Mouse (Mus musculus) forebrain, embryonic 14.5 days (tissue): Measurements from ENCODE around the gene Enthd1. TPM values are rescaled to one million over a fixed set of nuclear protein-coding genes. Genes with fewer than 3 reads are reported as not detected.

ENCODE experiments used
- ATAC-seq: fragments of 200-750 bp; cut with Nextera tagmentation; 2 replicates; pipeline ENCODE4 v1.8.0; 2017; ENCODE audit warnings: mild to moderate bottlenecking, moderate library complexity
- DNase-seq: peaks from one replicate; pipeline ENCODE4 v3.0.0-alpha.2; 2015; ENCODE audit warnings: low spot score
- H3K27ac ChIP-seq: fragments of 300-500 bp; sonication (generic); 2 replicates; pipeline ENCODE4 v1.5.1; 2014; ENCODE audit warnings: low read depth, mild to moderate bottlenecking, control low read depth, low read length, moderate library complexity
- H3K27me3 ChIP-seq: fragments of 300-500 bp; sonication (generic); replicated peaks from 2 replicates; pipeline ENCODE4 v1.6.1; 2014; ENCODE audit warnings: low read length, control low read depth, mixed read lengths; ENCODE audit not compliant: control insufficient read depth, insufficient read depth
- H3K36me3 ChIP-seq: fragments of 300-500 bp; sonication (generic); 2 replicates; pipeline ENCODE4 v1.6.1; 2014; ENCODE audit warnings: low read length, control low read depth; ENCODE audit not compliant: control insufficient read depth, insufficient read depth
- H3K4me1 ChIP-seq: fragments of 300-500 bp; sonication (generic); 2 replicates; pipeline ENCODE4 v1.6.1; 2014; ENCODE audit warnings: antibody characterized with exemption, low read length, control low read depth; ENCODE audit not compliant: control insufficient read depth, insufficient read depth
- H3K4me2 ChIP-seq: fragments of 300-500 bp; sonication (generic); 2 replicates; pipeline ENCODE4 v1.6.1; 2014; ENCODE audit warnings: mild to moderate bottlenecking, control low read depth, low read length
- H3K4me3 ChIP-seq: fragments of 300-500 bp; sonication (generic); 2 replicates; pipeline ENCODE4 v1.5.1; 2014; ENCODE audit warnings: low read depth, low read length, control low read depth
- H3K9ac ChIP-seq: fragments of 300-500 bp; sonication (generic); 2 replicates; pipeline ENCODE4 v1.6.1; 2014; ENCODE audit warnings: mild to moderate bottlenecking, low read length, control low read depth, moderate library complexity
- H3K9me3 ChIP-seq: fragments of 300-500 bp; sonication (generic); replicated peaks from 2 replicates; pipeline ENCODE4 v1.6.1; 2016; ENCODE audit warnings: low read length, control low read depth, mixed read lengths; ENCODE audit not compliant: control insufficient read depth
- WGBS: fragments of 180-500 bp; shearing (Covaris S2); extraction: QIAGEN DNeasy Blood & Tissue Kit; methylation state at CpG from one replicate; pipeline ENCODE4 v1.1.7; 2014; 5-methylcytosine and 5-hydroxymethylcytosine counted together
- polyA plus RNA-seq: library from polyadenylated mRNA; unstranded; fragments of >200 nt; fragmentation: Nextera tagmentation; extraction: Ambion mirVana; gene quantifications from 2 replicates; pipeline ENCODE4 v1.2.1, GENCODE M21; 2014

Enthd1 gene
- polyA plus RNA-seq, 1 experiment from 2014 or later: not detected

- H3K9me3 ChIP-seq: no peaks in the 10 kb centered on the region
- H3K27me3 ChIP-seq: no peaks in the 10 kb centered on the region
- H3K4me1 ChIP-seq: no peaks in the 10 kb centered on the region
- H3K36me3 ChIP-seq: no peaks in the 10 kb centered on the region
- no peak overlapping the region for H3K9ac ChIP-seq
- DNase-seq (no peak), ATAC-seq (no peak)
- no peak overlapping the region for H3K27ac ChIP-seq
- no peak overlapping the region for H3K4me3 ChIP-seq
- H3K4me2 ChIP-seq: no peak overlapping the region
- 74% methylated on average over 6 of the region's 6 CpGs for WGBS
Observed at GRCm38 (mm10) chr15:80454486-80454885, 110.5 kb downstream of the Enthd1 start.

GRCm38 (mm10) chr15:80452425-80452824 is 112.5 kb downstream of the Enthd1 start:
- no peak overlapping the region for H3K4me3 ChIP-seq
- ATAC-seq (no peak), DNase-seq (no peak)
- H3K4me2 ChIP-seq: no peak overlapping the region
- H3K9me3 ChIP-seq: no peaks in the 10 kb centered on the region
- no peaks in the 10 kb centered on the region for H3K27me3 ChIP-seq
- H3K9ac ChIP-seq: no peak overlapping the region
- no peaks in the 10 kb centered on the region for H3K4me1 ChIP-seq
- no peak overlapping the region for H3K27ac ChIP-seq
- no peaks in the 10 kb centered on the region for H3K36me3 ChIP-seq
- 52% methylated on average over 16 of the region's 16 CpGs for WGBS

DNA sequence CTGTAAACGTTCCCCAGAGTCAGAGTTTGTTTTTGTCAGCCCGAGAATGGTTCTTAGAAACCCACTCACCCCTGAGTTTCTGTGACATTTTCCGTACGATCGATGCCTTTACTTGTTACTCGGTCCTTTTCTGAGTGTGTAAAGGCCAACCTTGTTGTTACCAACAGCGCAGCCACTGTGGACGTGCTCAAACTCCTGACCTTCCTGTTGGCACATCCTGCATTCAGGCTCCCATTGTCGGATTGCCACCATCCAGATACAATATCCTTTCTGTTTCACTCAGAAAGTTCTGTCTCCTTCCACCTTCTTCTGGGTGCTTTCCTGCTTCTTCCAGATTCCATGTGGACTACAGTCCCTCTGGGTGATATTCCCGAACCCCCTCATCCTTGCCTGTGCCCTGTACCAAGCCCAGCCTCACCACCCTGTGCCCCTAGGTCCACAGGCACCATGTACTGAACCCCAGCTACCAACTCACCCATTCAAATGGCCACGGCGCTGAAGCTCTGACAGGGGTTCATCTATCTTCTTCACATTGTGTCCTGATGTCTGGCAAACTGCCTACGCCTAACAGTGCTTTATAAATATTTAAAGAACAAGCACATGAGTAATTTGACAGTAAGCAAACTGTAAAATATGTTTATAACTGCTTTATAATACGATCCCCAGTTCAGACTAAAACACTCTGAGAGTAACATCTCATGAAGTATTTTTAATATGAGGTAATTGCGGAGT is 118.8 kb downstream of the Enthd1 start:
- Histone ChIP-seq H3K9ac (no peak overlapping the region), H3K27ac (no peak overlapping the region), H3K27me3 (no peaks in the 10 kb centered on the region), H3K4me2 (no peak overlapping the region), H3K4me3 (no peak overlapping the region), H3K4me1 (no peaks in the 10 kb centered on the region), H3K9me3 (no peaks in the 10 kb centered on the region), H3K36me3 (no peaks in the 10 kb centered on the region)
- no peak for DNase-seq
- ATAC-seq: no peak
- 86% methylated on average over 15 of the region's 15 CpGs for WGBS

DNA sequence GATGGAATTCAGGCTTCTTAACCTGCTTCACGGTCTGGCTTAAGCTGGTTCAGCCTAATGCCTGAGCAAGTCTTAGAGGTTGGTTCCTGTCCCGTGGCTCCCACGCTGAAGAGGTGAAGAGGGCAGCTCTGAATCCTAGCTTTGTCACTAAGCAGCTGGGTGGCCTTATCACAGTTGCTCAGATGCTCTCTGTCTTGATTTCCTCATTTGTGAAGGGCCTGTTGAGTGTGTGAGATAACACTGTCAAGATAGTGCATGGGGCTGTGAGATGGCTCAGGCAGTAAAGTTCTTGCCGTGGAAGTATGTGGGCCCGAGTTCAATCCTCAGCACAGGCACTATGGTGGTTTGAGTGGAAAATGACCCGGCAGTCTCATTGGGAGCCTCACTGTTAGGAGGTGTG is 124.8 kb downstream of the Enthd1 start:
- DNase-seq: no peak
- Histone ChIP-seq H3K9ac (no peak overlapping the region), H3K4me1 (peaks cover 11% of the 10 kb centered on the region), H3K36me3 (no peaks in the 10 kb centered on the region), H3K4me3 (no peak overlapping the region), H3K27me3 (no peaks in the 10 kb centered on the region), H3K27ac (no peak overlapping the region), H3K9me3 (no peaks in the 10 kb centered on the region), H3K4me2 (no peak overlapping the region)
- no peak for ATAC-seq
- 87% methylated on average over 6 of the region's 6 CpGs for WGBS

GRCm38 (mm10) chr15:80438423-80438822 is 126.5 kb downstream of the Enthd1 start:
- Histone ChIP-seq H3K36me3 (no peaks in the 10 kb centered on the region), H3K27ac (no peak overlapping the region; the same call in 1 of the 2 replicates), H3K4me1 (peaks cover 11% of the 10 kb centered on the region), H3K27me3 (no peaks in the 10 kb centered on the region), H3K9ac (no peak overlapping the region), H3K9me3 (no peaks in the 10 kb centered on the region), H3K4me2 (no peak overlapping the region), H3K4me3 (no peak overlapping the region)
- DNase-seq: peak; percentile 69
- ATAC-seq: peak; percentile 77
- WGBS: 12% methylated on average over 9 of the region's 9 CpGs

DNA sequence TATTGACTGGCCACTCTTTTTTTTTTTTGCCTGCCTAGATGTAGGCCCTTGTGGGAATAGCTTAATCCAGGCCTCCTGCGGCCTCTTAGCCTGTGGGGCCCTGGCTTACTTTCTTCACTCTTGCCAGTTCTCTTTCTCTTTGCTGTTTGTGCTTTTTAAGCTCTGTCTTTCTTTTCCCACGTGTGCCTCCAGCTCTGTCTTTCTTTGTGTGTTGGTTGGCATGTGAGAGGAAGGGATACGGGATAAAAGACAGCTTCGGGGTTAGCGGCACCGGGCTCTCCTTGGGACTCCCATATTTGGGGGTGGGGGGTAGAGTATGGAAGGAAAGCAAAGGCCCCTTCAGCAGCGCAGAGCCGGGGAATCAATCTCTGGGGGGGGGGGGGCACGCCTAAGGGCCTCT is 127.0 kb downstream of the Enthd1 start:
- no peak overlapping the region for H3K4me3 ChIP-seq
- no peak overlapping the region for H3K9ac ChIP-seq
- H3K27me3 ChIP-seq: no peaks in the 10 kb centered on the region
- H3K36me3 ChIP-seq: no peaks in the 10 kb centered on the region
- H3K4me1 ChIP-seq: peaks cover 11% of the 10 kb centered on the region
- no peak overlapping the region; the same call in 1 of the 2 replicates for H3K27ac ChIP-seq
- 7% methylated on average over 9 of the region's 9 CpGs for WGBS
- DNase-seq: peak; percentile 45
- peak; percentile 29; the same call in 1 of the 2 replicates for ATAC-seq
- H3K9me3 ChIP-seq: no peaks in the 10 kb centered on the region
- no peak overlapping the region for H3K4me2 ChIP-seq

DNA sequence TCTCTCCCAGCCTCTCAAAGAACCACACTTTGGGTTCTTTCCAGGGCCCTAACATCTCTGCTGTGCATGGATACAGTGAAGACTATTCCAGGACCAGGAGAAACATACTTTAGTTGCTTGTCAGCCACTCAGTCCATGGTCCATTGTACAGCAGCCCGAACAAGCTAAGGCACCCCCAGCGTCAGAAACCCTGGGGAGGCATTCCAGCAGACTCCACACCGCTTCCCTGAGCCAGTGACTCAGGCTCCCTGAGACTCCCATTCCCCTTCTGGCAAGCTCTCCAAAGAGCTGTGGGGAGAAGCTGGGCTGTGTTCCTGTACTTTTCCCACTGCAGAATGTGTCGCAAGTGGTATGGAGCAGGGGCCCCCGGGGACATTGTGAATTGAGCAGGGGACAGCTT is 128.0 kb downstream of the Enthd1 start:
- Histone ChIP-seq H3K4me2 (no peak overlapping the region), H3K4me3 (no peak overlapping the region), H3K27me3 (no peaks in the 10 kb centered on the region), H3K27ac (no peak overlapping the region), H3K9me3 (no peaks in the 10 kb centered on the region), H3K36me3 (no peaks in the 10 kb centered on the region), H3K9ac (no peak overlapping the region), H3K4me1 (peaks cover 11% of the 10 kb centered on the region)
- WGBS: 81% methylated on average over 5 of the region's 5 CpGs
- ATAC-seq (no peak), DNase-seq (no peak)

DNA sequence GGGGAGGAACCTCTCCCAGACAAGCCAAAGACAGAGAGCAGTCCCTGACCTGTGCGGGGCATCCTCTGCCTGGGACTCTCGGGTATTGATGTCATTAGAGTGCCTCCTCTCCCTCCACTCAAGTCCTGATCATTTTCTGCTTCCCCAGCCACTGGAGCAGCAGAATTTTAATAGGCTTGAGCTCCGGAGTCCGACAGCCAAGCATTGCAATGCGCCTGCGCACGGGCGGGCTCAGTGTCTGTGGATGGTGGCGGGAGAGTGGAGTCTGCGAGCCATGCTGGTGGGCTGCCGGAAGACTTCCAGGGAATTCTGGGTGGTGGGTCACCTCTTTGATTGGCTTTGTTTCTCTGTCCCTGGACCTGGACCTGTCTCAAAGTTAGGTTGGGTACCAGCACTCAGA is 134.6 kb downstream of the Enthd1 start:
- ATAC-seq: no peak
- H3K9me3 ChIP-seq: no peaks in the 10 kb centered on the region
- no peaks in the 10 kb centered on the region for H3K27me3 ChIP-seq
- DNase-seq: peak; percentile 25
- no peak overlapping the region for H3K4me2 ChIP-seq
- H3K9ac ChIP-seq: no peak overlapping the region
- H3K36me3 ChIP-seq: no peaks in the 10 kb centered on the region
- WGBS: 71% methylated on average over 11 of the region's 11 CpGs
- H3K4me3 ChIP-seq: no peak overlapping the region
- no peaks in the 10 kb centered on the region for H3K4me1 ChIP-seq
- no peak overlapping the region for H3K27ac ChIP-seq

- Histone ChIP-seq H3K27ac (no peak overlapping the region), H3K4me1 (no peaks in the 10 kb centered on the region), H3K9me3 (no peaks in the 10 kb centered on the region), H3K4me2 (no peak overlapping the region), H3K9ac (no peak overlapping the region), H3K36me3 (no peaks in the 10 kb centered on the region), H3K27me3 (no peaks in the 10 kb centered on the region), H3K4me3 (no peak overlapping the region)
- DNase-seq (no peak), ATAC-seq (no peak)
- 82% methylated on average over 2 of the region's 2 CpGs for WGBS
Observed at GRCm38 (mm10) chr15:80418146-80418545, 146.8 kb downstream of the Enthd1 start.
